Mouse (Mus musculus): ENCODE data around the gene Snx5.

DNA sequence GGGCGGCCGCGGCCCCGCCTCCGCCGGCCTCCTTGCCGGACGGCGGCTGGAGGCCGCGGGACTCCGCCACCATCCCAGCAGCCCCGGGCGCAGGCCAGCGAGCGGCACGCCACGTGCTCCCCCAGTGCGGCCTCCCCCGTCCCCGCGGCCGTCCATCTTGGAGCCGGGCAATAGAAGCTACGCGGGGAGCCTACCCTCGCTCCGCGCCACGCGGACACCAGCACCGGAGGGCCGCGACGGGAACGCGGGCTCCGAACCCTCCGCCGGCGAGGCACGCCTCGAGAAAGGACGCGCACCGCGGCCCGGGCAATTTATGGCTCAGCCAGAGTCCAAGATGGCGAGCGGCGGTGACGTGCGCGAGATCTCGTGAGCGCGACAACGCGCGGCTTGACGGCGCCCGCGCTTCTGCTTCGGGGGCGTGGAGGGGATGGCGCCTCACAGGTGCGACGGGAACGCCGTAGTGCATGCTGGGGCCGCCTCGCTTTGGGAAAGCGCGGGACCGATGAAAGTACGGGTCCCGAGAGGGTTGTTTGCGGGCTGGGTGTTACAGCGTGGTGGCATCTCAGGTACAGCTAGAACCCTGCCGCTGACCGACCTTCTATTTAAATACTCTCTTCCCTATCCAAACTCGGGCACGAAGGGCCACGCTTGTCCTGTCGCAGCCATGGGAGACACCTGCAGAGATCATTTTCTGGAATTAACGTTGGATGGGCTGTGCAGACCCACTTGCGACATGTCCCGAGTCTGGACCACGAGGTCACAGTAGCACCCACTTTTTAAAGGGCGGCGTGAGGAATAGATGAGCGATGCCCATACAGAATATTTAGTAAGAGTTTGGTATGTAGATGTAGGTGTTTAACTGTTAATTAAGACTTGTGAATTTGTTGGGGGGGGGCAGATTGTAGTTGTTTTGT is at the start of gene Snx5, which contains the start of gene Mgme1:
- TF ChIP-seq CTCF (IDR thresholded peaks at IDR 0.05; ENCODE audit: low read depth, low read length) (no peak), POLR2A (IDR thresholded peaks at IDR 0.05; ENCODE audit: insufficient read depth, low read length) (peak; percentile 71)
